Mouse (Mus musculus) lung, embryonic 15.5 days (tissue): Measurements from ENCODE around the gene Slc18a3. TPM values are rescaled to one million over a fixed set of nuclear protein-coding genes. Genes with fewer than 3 reads are reported as not detected.

Experiments
- ATAC-seq: fragments of 200-750 bp; cut with Nextera tagmentation; 2 replicates; pipeline ENCODE4 v1.8.0; 2017; ENCODE audit warnings: moderate number of reproducible peaks, borderline replicate concordance; ENCODE audit not compliant: low FRiP score, low TSS enrichment; ENCODE audit errors: extremely low read depth
- H3K27ac ChIP-seq: fragments of 300-500 bp; sonication (generic); 2 replicates; pipeline ENCODE4 v1.5.1; 2015; ENCODE audit warnings: moderate library complexity, mild to moderate bottlenecking, inconsistent platforms
- H3K27me3 ChIP-seq: fragments of 300-500 bp; sonication (generic); 2 replicates; pipeline ENCODE4 v1.6.1; 2015; ENCODE audit warnings: inconsistent platforms
- H3K36me3 ChIP-seq: fragments of 300-500 bp; sonication (generic); 2 replicates; pipeline ENCODE4 v1.6.1; 2015; ENCODE audit warnings: inconsistent platforms
- H3K4me1 ChIP-seq: fragments of 300-500 bp; sonication (generic); 2 replicates; pipeline ENCODE4 v1.6.1; 2015; ENCODE audit warnings: inconsistent platforms
- H3K4me2 ChIP-seq: fragments of 300-500 bp; sonication (generic); 2 replicates; pipeline ENCODE4 v1.6.1; 2015; ENCODE audit warnings: inconsistent platforms, mild to moderate bottlenecking, moderate library complexity
- H3K4me3 ChIP-seq: fragments of 300-500 bp; sonication (generic); 2 replicates; pipeline ENCODE4 v1.5.1; 2015; ENCODE audit warnings: mild to moderate bottlenecking, inconsistent platforms
- H3K9ac ChIP-seq: fragments of 300-500 bp; sonication (generic); 2 replicates; pipeline ENCODE4 v1.6.1; 2015; ENCODE audit warnings: inconsistent platforms
- H3K9me3 ChIP-seq: fragments of 300-500 bp; sonication (generic); 2 replicates; pipeline ENCODE4 v1.6.1; 2016; ENCODE audit warnings: inconsistent platforms
- WGBS: fragments of 180-500 bp; shearing (Covaris S2); methylation state at CpG from one replicate; pipeline ENCODE4 v1.1.7; 2015; 5-methylcytosine and 5-hydroxymethylcytosine counted together
- polyA plus RNA-seq: library from polyadenylated mRNA; unstranded; fragments of >200 nt; fragmentation: Nextera tagmentation; extraction: Ambion mirVana; gene quantifications from 2 replicates; pipeline ENCODE4 v1.2.1, GENCODE M21; 2015

Gene Slc18a3
- polyA plus RNA-seq, 1 experiment from 2014 or later = 1.4 TPM

GRCm38 (mm10) chr14:32443446-32443845, 21.2 kb downstream of the Slc18a3 start:
- no peak overlapping the region for H3K27ac ChIP-seq
- no peak for ATAC-seq
- 34% methylated on average over 8 of the region's 8 CpGs for WGBS
- H3K4me3 ChIP-seq = no peak overlapping the region
- H3K4me1 ChIP-seq = no peaks in the 10 kb centered on the region
- no peaks in the 10 kb centered on the region for H3K9me3 ChIP-seq
- no peak overlapping the region for H3K9ac ChIP-seq
- no peaks in the 10 kb centered on the region for H3K27me3 ChIP-seq
- no peaks in the 10 kb centered on the region for H3K36me3 ChIP-seq
- no peak overlapping the region for H3K4me2 ChIP-seq

DNA sequence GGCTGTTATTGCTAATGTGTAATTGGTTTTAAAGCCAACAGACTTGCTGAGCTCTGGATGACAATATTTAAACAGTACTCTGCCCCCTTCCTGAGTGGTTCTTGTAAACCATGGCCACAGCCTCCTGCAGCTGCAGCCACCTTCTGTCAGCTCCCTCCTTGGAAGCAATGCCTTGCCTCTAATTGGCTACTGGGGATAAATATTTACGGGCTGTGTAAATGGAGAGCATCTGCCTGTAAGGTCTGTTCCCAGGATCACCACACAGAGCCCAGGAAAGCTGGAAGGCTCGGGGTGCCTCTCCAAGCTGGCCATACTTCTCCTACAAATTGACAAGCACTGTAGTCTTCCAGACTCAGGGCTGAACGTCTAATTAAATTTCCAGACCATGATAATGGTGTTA, 24.9 kb downstream of the Slc18a3 start:
- no peaks in the 10 kb centered on the region for H3K4me1 ChIP-seq
- no peak overlapping the region for H3K4me3 ChIP-seq
- H3K9ac ChIP-seq = no peak overlapping the region
- no peak overlapping the region for H3K27ac ChIP-seq
- no peaks in the 10 kb centered on the region for H3K9me3 ChIP-seq
- H3K36me3 ChIP-seq = no peaks in the 10 kb centered on the region
- no peaks in the 10 kb centered on the region for H3K27me3 ChIP-seq
- ATAC-seq = no peak
- 14% methylated on average over 3 of the region's 3 CpGs for WGBS
- no peak overlapping the region for H3K4me2 ChIP-seq

DNA sequence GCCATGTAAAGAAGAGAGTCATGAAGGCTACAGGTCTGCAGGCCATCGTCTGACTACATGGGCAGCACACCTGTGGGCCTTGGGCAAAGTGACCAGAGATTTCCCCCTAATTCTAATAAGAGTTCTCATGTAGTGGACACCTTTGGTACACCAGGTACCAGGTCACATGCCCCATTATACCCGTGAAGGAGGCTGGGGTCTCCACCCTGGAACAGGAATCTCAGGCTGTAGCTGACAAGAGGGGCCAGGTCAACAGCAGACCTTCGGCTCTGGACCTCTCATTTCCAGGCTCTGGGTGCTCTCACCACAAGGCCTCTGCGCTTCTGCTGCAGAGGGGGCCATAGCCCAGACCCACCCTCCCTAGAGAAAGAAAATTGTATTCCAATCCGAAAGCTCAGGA, 25.3 kb downstream of the Slc18a3 start:
- Histone ChIP-seq H3K4me2 (no peak overlapping the region), H3K9me3 (no peaks in the 10 kb centered on the region), H3K27ac (no peak overlapping the region), H3K9ac (no peak overlapping the region), H3K36me3 (no peaks in the 10 kb centered on the region), H3K27me3 (no peaks in the 10 kb centered on the region), H3K4me3 (no peak overlapping the region), H3K4me1 (no peaks in the 10 kb centered on the region)
- 39% methylated on average over 5 of the region's 5 CpGs for WGBS
- ATAC-seq = no peak

GRCm38 (mm10) chr14:32437352-32437793, 27.3 kb downstream of the Slc18a3 start:
- H3K4me2 ChIP-seq = no peak overlapping the region
- no peaks in the 10 kb centered on the region for H3K27me3 ChIP-seq
- H3K4me1 ChIP-seq = no peaks in the 10 kb centered on the region
- no peak overlapping the region for H3K27ac ChIP-seq
- H3K36me3 ChIP-seq = no peaks in the 10 kb centered on the region
- WGBS = 17% methylated on average over 5 of the region's 5 CpGs
- H3K9me3 ChIP-seq = no peaks in the 10 kb centered on the region
- no peak overlapping the region for H3K4me3 ChIP-seq
- no peak for ATAC-seq
- no peak overlapping the region for H3K9ac ChIP-seq

GRCm38 (mm10) chr14:32429030-32429602, 35.5 kb downstream of the Slc18a3 start:
- WGBS = 29% methylated on average over 8 of the region's 8 CpGs
- no peaks in the 10 kb centered on the region for H3K9me3 ChIP-seq
- H3K27me3 ChIP-seq = no peaks in the 10 kb centered on the region
- no peak overlapping the region for H3K4me2 ChIP-seq
- no peak overlapping the region for H3K4me3 ChIP-seq
- H3K36me3 ChIP-seq = no peaks in the 10 kb centered on the region
- H3K4me1 ChIP-seq = no peaks in the 10 kb centered on the region
- H3K9ac ChIP-seq = no peak overlapping the region
- no peak for ATAC-seq
- no peak overlapping the region for H3K27ac ChIP-seq

GRCm38 (mm10) chr14:32423946-32424345, 40.7 kb downstream of the Slc18a3 start:
- H3K27ac ChIP-seq = no peak overlapping the region
- no peak for ATAC-seq
- no peak overlapping the region for H3K4me3 ChIP-seq
- H3K9ac ChIP-seq = no peak overlapping the region
- no peaks in the 10 kb centered on the region for H3K4me1 ChIP-seq
- no peaks in the 10 kb centered on the region for H3K9me3 ChIP-seq
- 86% methylated on average over 7 of the region's 7 CpGs for WGBS
- no peaks in the 10 kb centered on the region for H3K36me3 ChIP-seq
- no peaks in the 10 kb centered on the region for H3K27me3 ChIP-seq
- no peak overlapping the region for H3K4me2 ChIP-seq

DNA sequence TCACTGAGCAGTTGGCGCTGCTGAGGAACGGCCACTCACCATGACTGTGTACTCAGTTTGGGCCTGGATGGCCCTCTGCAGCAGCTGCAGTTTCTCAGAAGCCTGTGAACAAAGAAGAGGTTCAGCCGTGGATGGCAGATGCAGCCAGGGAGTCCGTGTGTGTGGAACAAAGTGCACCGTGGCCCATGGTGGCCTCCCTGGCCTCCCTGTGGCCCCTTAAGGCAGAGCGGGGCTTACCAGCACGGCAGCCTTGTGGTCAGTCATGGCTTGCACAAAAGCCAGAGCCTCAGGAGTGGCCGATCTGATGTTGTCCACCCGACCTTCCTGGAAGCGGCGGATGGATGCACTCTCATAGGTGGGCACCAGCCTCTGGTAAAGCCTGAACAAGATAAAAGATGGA, 45.9 kb downstream of the Slc18a3 start:
- Histone ChIP-seq H3K9ac (no peak overlapping the region), H3K36me3 (no peaks in the 10 kb centered on the region), H3K27me3 (no peaks in the 10 kb centered on the region), H3K4me2 (no peak overlapping the region), H3K9me3 (no peaks in the 10 kb centered on the region), H3K4me3 (no peak overlapping the region), H3K4me1 (no peaks in the 10 kb centered on the region), H3K27ac (no peak overlapping the region)
- WGBS = 75% methylated on average over 11 of the region's 11 CpGs
- no peak for ATAC-seq

Other genes starting within 250 kb of the Slc18a3 start
- 10.1 and 10.3 TPM in 2 replicates for gene Ogdhl, start 142.8 kb downstream of the Slc18a3 start, polyA plus RNA-seq
- 0.41 TPM in 1 of 2 replicates, not detected in the other for gene 1700024G13Rik, start 76.5 kb downstream of the Slc18a3 start, polyA plus RNA-seq
- gene Chat, start 1.1 kb upstream of the Slc18a3 start, polyA plus RNA-seq = 0.11 TPM in 1 of 2 replicates, not detected in the other
- gene Ercc6, start 48.7 kb upstream of the Slc18a3 start, polyA plus RNA-seq = 13.5 and 21.0 TPM in 2 replicates
- gene Prrxl1, start 134.6 kb upstream of the Slc18a3 start, polyA plus RNA-seq = 0.10 and 0.25 TPM in 2 replicates
- 0.14 and 0.19 TPM in 2 replicates for gene 3425401B19Rik, start 220.4 kb upstream of the Slc18a3 start, polyA plus RNA-seq